Mouse (Mus musculus) neural tube, embryonic 11.5 days (tissue): ENCODE results near the gene Anapc4. TPM values are rescaled to one million over a fixed set of nuclear protein-coding genes. Genes with fewer than 3 reads are reported as not detected.

Experiments
- ATAC-seq: fragments of 200-750 bp; cut with Nextera tagmentation; 2 replicates; pipeline ENCODE4 v1.8.0; 2017; ENCODE audit warnings: moderate number of reproducible peaks, mild to moderate bottlenecking, moderate TSS enrichment, moderate library complexity; ENCODE audit not compliant: insufficient read depth, low FRiP score, low TSS enrichment
- DNase-seq: peaks from one replicate; pipeline ENCODE4 v3.0.0-alpha.2; 2015; ENCODE audit warnings: low spot score
- H3K27ac ChIP-seq: fragments of 300-500 bp; sonication (generic); 2 replicates; pipeline ENCODE4 v1.5.1; 2014; ENCODE audit warnings: low read depth, mild to moderate bottlenecking, low read length
- H3K27me3 ChIP-seq: fragments of 300-500 bp; sonication (generic); 2 replicates; pipeline ENCODE4 v1.6.1; 2014; ENCODE audit warnings: mild to moderate bottlenecking, low read length, mixed read lengths; ENCODE audit not compliant: control insufficient read depth, insufficient read depth
- H3K36me3 ChIP-seq: fragments of 300-500 bp; sonication (generic); 2 replicates; pipeline ENCODE4 v1.6.1; 2014; ENCODE audit warnings: mild to moderate bottlenecking, low read length, moderate library complexity, mixed read lengths; ENCODE audit not compliant: control insufficient read depth, insufficient read depth
- H3K4me1 ChIP-seq: fragments of 300-500 bp; sonication (generic); 2 replicates; pipeline ENCODE4 v1.6.1; 2014; ENCODE audit warnings: low read length, mixed read lengths; ENCODE audit not compliant: control insufficient read depth, insufficient read depth
- H3K4me2 ChIP-seq: fragments of 300-500 bp; sonication (generic); 2 replicates; pipeline ENCODE4 v1.6.1; 2014; ENCODE audit warnings: low read depth, mild to moderate bottlenecking, moderate library complexity
- H3K4me3 ChIP-seq: fragments of 300-500 bp; sonication (generic); 2 replicates; pipeline ENCODE4 v1.5.1; 2014; ENCODE audit warnings: low read depth, low read length
- H3K9ac ChIP-seq: fragments of 300-500 bp; sonication (generic); 2 replicates; pipeline ENCODE4 v1.6.1; 2014; ENCODE audit warnings: mild to moderate bottlenecking, low read length
- H3K9me3 ChIP-seq: fragments of 300-500 bp; sonication (generic); 2 replicates; pipeline ENCODE4 v1.6.1; 2016; ENCODE audit warnings: low read length; ENCODE audit not compliant: control insufficient read depth
- WGBS: fragments of 180-500 bp; shearing (Covaris S2); extraction: QIAGEN DNeasy Blood & Tissue Kit; methylation state at CpG from one replicate; pipeline ENCODE4 v1.1.7; 2014; 5-methylcytosine and 5-hydroxymethylcytosine counted together
- polyA plus RNA-seq: library from polyadenylated mRNA; unstranded; fragments of >200 nt; fragmentation: Nextera tagmentation; extraction: Ambion mirVana; gene quantifications from 2 replicates; pipeline ENCODE4 v1.2.1, GENCODE M21; 2014

Anapc4 gene
- polyA plus RNA-seq, 1 experiment from 2014 or later = 141 TPM

GRCm38 (mm10) chr5:52910159-52910591 is 76.4 kb downstream of the Anapc4 start:
- Histone ChIP-seq H3K27me3 (no peaks in the 10 kb centered on the region), H3K4me1 (no peaks in the 10 kb centered on the region), H3K4me3 (no peak overlapping the region), H3K9me3 (no peaks in the 10 kb centered on the region), H3K9ac (no peak overlapping the region), H3K36me3 (no peaks in the 10 kb centered on the region), H3K4me2 (no peak overlapping the region), H3K27ac (no peak overlapping the region)
- no peak for DNase-seq
- WGBS = 38% methylated on average over 12 of the region's 12 CpGs
- no peak for ATAC-seq

DNA sequence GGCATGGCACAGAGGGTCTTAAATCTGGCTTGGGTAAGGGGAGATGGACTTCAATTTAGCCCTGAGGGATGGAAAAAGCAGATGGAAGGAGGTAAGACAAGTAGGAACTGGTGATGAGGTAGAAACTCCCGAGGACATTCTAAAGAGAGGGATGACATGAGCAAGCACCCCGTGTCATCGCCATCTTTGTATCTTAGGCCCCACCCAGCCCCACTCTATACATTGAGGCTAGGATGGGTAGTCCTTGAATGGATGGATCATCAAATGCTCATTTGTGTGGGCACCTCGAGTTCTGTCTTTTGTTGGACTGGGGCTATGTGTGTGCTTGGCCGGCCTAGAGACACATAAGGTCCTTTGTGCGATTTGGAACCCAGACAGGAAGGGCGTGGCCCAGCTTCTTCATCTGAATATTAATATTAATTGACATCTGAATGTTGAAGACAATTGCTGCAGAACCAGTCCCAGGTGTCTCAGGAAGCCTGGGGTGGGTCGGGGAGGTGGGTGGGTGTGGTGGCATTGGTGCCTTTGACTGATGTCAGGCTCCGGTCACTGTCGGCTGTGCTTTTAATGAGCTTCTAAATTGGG is 77.6 kb downstream of the Anapc4 start:
- no peaks in the 10 kb centered on the region for H3K27me3 ChIP-seq
- 91% methylated on average over 10 of the region's 10 CpGs for WGBS
- no peak overlapping the region for H3K4me2 ChIP-seq
- H3K9ac ChIP-seq = no peak overlapping the region
- H3K4me1 ChIP-seq = no peaks in the 10 kb centered on the region
- DNase-seq = no peak
- H3K27ac ChIP-seq = no peak overlapping the region
- no peak overlapping the region for H3K4me3 ChIP-seq
- H3K9me3 ChIP-seq = no peaks in the 10 kb centered on the region
- no peaks in the 10 kb centered on the region for H3K36me3 ChIP-seq
- no peak for ATAC-seq

DNA sequence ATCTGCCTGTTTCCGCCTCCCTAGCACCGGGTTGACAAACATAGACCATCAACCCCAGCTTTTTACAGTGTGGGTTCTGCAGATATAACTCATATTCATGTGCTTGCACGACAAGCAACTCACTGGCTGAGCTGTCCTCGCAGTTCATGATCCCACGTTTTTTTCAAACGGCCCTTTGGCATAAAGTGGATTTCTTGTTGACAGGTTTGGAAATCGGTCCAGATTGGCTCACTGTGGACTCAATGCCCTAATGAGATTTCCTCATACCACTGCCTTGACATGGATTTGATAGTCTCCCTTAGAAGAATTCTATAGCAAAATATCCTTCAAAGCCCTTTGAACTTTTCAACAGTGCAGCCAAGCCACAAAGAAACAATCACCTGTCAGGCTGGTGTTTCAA is 79.9 kb downstream of the Anapc4 start:
- Histone ChIP-seq H3K4me1 (no peaks in the 10 kb centered on the region), H3K4me3 (no peak overlapping the region), H3K36me3 (no peaks in the 10 kb centered on the region), H3K27me3 (no peaks in the 10 kb centered on the region), H3K4me2 (no peak overlapping the region), H3K9ac (no peak overlapping the region), H3K9me3 (no peaks in the 10 kb centered on the region), H3K27ac (no peak overlapping the region)
- DNase-seq (no peak), ATAC-seq (no peak)
- WGBS = 90% methylated on average over 7 of the region's 7 CpGs

GRCm38 (mm10) chr5:52916186-52916585 is 82.4 kb downstream of the Anapc4 start:
- Histone ChIP-seq H3K36me3 (no peaks in the 10 kb centered on the region), H3K4me1 (no peaks in the 10 kb centered on the region), H3K27ac (no peak overlapping the region), H3K27me3 (no peaks in the 10 kb centered on the region), H3K9me3 (no peaks in the 10 kb centered on the region), H3K4me2 (no peak overlapping the region), H3K9ac (no peak overlapping the region), H3K4me3 (no peak overlapping the region)
- DNase-seq = no peak
- no peak for ATAC-seq
- 65% methylated on average over 6 of the region's 6 CpGs for WGBS

Other genes starting within 250 kb of the Anapc4 start
- 8.7 and 9.0 TPM in 2 replicates for gene Sepsecs, start 164.3 kb upstream of the Anapc4 start, polyA plus RNA-seq
- gene Pi4k2b, start 92.4 kb upstream of the Anapc4 start, polyA plus RNA-seq = 22.4 and 24.5 TPM in 2 replicates
- gene Zcchc4, start 58.6 kb upstream of the Anapc4 start, polyA plus RNA-seq = 15.0 and 16.3 TPM in 2 replicates
- not detected in 2 replicates for gene Slc34a2, start 204.1 kb downstream of the Anapc4 start, polyA plus RNA-seq